Mouse (Mus musculus) retina, postnatal 1 day (tissue): ENCODE results near the gene Abcc10.

Experiments used
- DNase-seq: peaks from one replicate; pipeline ENCODE4 v3.0.0-alpha.2; 2012

The Abcc10 gene

DNA sequence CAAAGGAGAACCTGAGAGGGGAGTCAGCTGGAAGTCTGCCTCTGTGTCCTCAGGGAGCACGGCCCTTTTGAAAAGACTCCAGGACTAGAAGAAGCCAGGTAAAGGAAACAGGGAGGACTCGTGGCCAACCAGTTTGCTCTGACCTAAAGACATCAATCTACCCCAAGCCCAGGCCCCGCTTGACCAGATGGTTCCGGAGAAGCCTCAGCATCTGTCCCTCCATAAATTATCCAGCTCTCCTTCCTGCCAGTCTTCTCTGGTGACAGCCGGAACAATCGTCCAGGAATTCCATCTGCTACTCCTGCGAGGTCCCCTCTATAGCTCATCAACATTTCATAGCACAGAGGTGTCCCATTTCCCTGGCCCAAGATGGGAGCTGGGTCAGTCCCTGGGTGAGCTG lies 43.5 kb downstream of the Abcc10 start:
- no peak for DNase-seq

DNA sequence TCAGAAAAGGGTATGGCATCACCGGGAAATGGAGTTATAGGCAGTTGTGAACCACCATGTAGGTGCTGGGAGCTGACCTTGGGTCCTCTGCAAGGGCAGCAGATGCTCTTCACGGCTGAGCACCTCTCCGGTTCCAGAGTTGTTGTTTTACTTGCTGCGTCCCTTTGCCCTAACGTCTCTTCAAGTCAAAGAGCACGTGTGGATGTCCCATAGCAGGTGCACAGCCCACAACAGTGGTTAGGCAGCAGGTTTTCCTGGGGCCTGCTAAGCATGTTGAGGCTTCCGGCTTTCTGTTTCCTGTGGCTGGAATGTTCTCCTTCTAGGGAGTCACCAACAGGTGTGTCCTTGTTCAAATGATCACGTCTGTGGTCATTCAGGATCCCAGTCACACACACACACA lies 44.2 kb downstream of the Abcc10 start:
- no peak for DNase-seq

DNA sequence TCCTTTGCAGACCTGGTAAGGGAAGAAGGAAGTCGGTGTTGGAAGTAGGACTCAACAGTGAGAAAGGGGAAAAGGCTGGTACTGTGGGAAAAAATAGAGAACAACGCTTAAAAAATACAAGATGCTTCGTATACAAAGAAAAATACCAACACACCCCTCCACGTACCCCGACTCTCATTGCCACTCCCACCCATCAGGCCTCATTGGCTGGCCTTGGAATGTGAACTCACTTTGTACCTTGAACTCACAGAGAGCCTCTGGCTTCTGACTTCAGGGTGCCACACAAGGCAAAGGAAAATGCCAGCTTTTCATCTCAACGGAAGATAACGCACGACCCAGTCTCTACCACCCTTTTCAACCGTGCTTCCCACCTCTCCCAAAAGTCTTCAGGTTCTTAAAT lies 45.0 kb downstream of the Abcc10 start:
- DNase-seq = no peak

DNA sequence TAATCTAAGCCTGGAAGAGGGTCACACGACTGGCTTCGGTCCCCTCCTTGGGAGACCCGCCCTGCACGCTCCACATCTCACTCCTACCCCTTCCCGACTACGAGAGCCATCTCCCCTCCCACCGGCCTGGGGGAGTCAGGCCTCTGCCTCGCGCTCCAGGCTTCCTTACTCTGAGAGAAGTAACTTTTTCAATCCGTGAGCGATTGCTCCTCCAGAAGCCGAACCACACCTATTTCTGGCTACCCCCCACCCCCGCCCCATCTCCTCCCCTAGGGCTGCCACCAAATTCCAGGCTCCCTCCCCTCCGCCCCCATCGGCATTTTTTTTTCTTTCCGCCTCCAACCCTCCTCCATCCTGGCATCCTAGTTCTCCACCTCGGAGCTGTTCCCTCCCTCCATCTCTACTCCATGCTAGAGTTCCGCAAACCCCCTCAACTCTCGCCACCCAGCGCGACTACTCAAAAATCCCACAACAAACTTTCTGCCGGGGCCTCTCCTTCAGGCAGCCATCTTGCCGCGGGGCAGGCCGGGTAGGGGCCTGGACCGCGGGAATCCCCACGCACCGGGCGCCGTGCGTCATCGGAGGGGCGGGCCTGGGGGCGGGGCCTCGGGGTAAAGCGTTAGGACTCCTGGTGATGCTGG lies 45.5 kb downstream of the Abcc10 start, which contains the start of gene Tjap1:
Tjap1 (minus strand) TSS at position 544 of the 641 bp plus-strand sequence.
- peak; percentile 93 for DNase-seq

DNA sequence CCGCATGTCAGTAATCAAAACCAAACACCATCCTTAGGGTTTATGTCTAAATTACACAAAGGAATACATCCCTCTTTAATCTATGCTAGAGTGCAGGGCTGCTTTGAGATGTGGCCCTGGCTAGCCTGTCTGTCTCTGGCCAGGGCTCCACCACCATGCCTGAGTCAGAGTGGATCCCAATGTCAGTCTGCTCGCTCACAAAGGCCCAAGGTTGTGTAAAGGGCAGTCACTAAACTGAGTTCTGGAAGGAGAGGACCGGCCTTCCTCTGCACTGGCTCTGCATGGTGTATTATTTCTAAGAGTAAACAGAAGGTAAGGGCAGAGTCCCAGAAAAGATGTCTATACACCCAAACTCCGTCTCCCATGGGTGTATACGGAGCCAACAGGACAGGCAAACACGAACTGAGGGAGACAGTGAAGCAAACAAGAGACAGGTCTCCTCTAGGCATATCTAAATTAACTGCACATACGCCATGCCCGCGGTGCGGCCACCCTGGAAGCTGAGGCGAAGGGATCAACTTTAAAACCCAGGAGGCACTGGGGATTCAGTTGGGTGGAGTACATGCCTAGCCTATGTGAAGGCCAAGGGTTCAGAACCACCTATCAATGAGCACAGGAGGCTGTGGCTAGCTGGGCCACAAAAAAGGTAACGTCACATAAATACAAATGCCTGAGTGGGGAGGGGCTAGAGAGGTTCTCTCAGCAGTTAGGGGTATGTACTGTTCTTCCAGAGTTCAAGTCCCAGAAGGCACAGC lies 50.0 kb downstream of the Abcc10 start:
- DNase-seq = no peak

DNA sequence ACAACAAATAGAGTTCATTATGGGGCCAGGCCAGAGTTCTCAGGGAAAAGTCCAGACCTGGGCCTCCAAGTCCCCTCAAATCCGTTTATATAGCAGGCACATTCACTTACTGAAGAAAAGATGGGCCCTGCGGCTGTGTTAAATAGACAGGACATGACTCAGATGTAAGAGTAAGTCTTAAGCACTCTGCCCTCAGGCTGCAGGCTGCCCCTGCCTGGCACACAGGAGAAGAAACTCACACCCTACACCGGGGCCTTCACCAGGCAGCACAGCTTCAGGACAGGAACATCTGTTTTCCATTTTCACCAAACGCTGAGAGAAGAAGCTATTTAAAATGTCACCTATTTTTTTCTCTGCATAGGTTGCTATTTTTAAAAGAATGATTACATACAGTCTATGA lies 50.6 kb downstream of the Abcc10 start:
- no peak for DNase-seq

DNA sequence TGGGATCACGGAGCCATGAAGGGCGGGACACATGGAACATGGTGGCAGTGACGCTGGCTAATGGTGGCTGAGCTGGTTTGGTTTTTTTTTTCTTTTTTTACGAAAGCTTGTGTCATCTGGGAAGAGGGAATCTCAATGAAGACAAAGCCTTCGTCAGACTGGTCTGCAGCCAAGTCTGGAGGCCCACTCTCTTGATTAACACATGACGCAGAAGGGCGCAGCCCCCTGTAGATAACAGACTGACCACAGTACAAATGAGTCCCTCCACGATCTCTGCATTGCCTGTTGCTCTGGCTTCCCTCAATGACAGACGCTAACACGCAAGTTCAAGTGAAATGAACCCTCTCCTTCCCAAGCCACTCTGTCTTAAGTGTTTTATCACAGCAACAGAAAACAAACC lies 52.6 kb downstream of the Abcc10 start:
- DNase-seq = no peak

DNA sequence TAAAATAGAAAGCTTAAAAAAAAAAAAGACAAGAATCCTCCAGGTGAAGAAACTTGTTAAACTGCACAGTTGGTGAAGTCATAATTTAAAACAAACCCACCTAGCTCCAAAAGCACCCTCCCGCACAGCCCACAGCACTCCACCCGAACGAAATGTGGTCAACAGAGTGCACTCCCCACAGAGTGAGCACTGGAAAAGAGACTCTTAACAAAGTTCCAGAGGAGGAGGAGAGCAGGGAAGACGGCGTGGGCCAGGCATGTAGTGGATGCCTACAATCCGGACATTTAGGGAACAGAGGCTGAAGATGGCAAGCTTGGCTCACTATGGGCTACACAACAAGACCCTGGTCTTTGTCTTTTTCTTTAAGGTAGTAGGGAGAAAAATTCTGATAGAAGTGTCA lies 53.1 kb downstream of the Abcc10 start:
- DNase-seq = no peak

DNA sequence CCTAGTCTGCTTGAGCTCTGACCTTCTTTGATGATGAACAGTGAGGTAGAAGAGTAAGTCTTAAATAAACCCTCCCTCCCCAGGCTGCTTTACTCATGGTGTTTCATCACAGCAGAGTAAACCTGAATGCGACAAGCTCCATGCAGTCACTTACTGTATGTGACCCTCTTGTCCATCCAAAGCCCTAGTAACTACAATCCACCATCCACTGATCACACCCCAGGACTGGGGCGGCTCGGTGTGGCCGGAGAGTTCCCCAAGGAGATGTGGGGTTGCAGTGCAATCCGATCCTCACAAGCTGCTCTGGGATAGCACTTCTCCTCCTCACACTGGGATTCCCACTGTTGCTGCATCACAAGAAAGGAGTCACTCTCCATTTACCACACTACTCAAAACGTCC lies 53.7 kb downstream of the Abcc10 start:
- no peak for DNase-seq

DNA sequence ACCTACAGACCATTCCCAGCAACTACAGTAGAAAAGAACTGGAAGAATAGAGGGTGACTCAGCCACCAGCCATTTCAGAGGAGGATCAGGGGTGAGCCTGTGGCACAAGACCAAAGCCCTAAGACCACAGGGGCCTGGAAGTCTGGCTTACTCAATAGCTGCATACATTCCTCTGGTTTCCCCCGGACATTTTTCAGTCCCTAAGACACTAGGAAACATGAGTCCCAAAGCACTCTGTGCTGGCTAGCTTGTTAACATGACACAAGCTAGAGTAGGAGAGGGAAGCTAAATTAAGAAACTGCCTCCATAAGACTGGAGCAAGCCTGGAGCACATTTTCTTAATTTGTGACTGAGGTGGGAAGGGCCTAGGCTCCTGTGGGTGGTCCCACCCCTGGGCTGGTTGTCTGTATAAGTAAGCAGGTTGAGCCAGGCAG lies 54.3 kb downstream of the Abcc10 start:
- DNase-seq = no peak

DNA sequence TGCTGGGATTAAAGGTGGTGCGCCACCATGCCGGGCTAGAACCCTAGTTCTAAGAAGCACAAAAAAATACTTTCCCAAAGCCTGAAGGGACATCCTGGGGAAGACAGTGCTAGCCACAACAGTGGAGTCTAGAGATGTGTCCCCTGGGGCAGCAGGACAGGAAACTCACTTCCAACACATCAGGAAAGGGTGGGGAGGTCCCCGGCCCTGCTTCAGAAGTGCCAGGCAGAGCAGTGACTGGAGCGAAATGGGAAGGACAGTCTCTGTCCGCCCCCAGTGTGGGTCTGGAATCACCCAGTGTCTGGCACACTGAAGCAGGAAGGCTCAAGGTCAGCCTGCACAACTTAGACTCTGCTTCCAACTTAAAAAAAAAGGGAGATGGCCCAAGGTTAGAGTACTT lies 55.5 kb downstream of the Abcc10 start:
- no peak for DNase-seq

DNA sequence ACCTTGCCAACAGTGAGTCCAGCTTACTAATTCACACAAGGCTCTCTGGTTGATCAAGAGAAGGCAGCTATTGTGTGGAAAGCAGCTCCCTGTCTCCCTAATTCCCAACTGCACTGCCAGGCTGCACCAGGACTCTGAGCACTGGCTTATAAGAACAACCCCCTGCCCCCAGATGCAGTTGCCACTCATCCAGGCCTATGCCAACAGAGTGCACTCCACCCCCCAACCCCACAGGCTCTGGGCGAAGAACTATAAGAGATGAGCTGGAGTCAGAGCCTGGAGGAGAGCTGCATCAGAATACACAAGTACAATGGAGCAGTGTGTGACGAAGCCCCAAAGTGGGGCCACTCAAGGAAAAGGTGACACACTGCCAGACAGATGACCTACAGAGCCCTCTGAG lies 56.1 kb downstream of the Abcc10 start:
- no peak for DNase-seq

DNA sequence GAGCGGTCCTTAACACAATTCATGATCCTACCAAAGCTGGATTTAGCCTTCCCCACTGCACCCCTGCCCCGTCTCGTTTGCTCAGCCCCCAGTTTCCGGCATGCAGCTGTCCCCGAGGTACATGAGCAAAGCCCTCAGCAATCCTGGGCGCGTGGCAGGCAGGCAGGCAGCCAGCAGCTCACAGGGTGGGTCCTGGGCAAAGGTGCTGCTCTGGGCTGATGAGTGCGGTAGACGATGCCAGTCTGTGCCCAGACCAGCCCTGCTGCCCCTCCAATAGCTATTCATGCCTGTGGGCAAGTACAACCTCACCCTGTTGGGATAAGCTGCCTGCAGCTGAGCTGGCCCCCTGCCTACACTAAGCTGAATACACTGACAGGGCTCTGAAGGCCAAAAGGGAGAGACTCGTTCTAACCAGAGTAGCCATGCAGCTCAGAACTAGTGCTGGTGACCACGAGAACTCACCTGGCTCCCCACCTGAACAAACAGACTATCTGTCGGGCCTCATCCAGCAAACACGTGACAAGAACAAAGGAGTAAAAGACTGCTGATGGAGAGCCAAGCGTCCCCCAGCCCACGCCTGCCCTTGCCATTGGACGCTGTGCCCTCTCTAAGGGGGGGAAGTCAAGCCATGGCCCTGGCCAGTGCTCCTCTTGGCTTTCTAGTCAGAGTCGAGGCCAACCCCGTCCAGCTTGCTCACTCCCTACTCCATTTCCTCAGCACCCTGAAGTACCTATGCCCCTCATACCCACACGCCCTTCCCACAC lies 58.2 kb downstream of the Abcc10 start:
- no peak for DNase-seq

DNA sequence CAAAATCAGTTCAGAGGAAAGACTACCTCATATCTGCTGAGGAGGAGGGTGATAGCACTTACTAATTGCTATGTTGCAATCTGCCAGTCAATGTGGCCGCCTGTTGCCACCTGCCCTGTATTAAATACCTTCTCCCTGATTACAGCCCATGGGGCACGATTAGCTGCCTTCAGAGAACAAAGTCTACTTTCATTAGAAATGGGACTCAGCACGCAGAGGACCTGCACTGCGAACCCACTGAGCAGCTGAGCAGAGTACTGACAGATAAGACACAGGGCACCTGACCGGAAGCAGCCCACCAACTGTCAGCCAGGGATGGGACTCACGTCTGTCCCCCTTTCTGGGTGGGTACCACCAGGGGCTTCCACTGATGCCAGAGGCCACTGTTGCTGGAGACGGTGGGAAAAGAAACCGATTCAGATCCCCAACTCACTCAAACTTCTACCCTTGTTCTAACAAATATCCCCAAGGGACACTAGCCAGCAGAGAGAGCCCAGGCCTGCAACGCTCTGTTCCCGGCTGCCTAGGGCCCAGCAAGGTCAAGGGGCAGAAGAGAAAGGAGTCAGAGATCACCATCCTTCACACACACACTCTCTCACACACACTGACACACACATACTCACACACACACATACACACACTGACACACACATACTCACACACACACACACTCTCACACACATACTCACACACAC lies 60.0 kb downstream of the Abcc10 start:
- no peak for DNase-seq

DNA sequence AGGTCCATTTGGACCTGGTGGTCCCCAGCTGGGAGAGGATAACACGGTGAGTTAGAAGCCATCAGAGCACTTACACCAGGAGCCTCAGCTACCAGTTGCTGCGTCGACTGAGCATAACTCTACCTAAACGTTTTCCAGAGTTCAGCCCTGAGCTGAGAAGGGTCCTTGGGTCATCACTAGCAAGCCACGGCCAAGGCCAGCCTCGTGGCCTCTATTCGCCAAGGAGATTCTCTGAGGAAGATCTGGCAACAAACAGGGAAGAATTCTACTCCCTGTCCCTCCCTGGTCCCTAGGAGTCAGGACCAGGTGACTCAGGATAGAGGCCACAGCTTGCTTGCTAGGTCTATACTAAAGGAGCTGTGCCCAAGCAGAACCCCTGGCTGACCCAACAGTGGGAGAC lies 60.6 kb downstream of the Abcc10 start:
- DNase-seq = no peak

DNA sequence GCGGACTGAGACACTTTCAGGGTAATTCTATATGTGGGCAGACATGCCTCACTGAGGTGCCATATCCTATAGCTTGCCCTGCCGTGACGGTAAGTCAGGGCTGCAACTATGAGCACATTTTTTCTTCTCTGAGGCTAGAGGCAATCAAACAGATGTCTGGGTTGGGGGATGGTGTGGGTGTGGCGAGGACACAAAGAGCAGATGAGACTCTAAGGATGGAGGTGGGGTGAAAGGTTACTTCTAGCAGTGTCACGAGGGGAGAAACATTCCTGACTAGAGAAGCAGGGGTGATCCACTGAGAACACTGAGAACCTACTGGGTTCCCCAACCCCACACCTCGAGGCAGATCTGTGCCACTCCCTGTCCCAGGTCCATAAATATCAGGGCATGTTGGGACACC lies 61.2 kb downstream of the Abcc10 start:
- DNase-seq = no peak

DNA sequence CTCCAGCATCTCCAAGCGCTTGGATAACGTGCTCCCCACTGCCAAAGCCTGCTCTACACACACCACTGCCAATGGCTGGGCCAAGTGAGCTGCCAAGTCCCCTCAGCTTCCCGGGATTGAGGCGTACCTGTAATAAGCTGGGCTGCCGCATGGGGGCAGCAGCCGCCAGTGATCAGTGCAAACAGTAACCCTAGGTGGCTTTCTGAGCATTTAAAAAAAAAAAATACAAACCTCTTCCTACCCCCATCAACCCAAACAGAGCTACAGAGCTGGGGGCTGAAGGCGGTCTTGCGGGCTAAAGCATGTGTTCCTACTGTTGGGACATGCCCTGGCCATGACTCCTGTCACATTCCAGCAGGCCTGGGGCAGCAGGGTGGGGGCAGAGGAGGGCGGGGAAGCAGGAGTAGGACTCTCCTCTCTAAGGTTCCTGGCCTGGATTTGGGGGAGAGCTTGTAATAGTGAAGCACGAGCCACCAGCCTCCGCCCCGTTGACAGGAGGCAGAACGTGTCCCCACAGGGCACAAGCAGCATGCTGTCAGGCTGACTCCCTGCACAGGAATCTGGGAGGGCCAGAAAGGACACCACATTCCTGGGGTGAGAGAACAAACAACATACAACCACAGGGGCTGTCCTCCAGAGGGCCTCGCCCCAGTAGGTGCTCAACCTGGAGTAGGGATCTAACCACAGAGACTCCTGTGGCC lies 62.1 kb downstream of the Abcc10 start:
- DNase-seq = peak; percentile 82

DNA sequence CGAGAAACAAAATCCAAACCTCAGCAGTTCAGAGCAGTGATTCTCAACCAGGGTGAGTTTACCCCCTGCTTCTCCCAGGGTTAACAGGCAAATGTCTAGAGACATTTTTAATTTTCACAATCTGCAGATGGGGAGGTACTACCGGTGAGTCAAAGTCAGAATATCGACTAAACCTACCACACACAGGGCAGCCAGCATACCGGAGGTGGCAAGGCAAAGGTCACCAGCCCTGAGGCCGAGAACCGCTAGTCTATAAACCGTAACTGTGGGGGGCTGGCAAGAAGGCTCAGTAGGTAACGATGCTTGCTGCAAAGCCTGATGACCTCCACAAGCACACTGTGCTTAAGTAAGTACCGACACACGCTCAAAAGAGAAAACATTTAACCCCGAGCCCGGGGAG lies 62.6 kb downstream of the Abcc10 start:
- DNase-seq = no peak

DNA sequence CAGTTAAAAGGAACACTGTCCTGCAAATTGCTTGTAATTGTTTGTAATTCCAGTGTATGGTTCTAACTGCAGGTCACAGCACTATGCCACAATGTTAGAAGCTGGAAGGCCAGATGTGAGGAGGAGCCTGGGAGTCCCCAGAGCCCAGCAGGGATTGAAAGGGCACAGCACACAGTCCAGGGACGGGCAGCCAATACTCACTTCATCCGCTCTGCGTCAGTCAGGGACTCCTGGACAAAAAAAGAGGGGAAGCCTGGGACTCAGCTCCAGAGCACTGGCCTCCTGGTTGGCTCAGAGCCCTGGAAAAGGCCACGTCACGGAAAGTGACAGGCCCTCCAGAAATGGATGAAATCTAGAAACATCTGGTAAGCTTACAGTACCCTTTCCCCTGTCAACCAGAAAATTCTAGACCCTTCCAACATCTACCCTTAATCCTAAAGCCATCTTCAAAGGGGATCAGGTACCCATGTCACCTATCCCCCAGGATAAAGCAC lies 65.9 kb downstream of the Abcc10 start:
- DNase-seq = no peak

DNA sequence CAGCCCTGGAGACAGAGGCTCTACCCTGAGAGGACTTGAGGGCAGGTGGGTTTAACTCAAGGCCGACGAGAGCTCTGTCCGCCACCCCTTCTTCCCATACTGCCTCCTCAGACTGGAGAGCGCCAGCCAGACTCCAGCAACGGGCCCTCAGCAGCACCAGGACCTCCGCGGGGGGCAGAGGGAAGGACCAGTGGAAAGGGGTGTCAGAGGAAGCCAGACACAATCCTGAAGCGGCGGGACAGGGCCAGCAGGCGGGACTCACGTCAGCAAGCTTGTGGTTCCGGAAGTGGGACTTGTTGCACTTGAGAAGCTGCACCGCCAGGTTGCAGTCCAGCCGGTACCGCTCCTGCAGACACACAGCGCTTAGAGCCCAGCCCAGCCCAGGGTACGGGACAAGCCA lies 68.5 kb downstream of the Abcc10 start:
- no peak for DNase-seq

DNA sequence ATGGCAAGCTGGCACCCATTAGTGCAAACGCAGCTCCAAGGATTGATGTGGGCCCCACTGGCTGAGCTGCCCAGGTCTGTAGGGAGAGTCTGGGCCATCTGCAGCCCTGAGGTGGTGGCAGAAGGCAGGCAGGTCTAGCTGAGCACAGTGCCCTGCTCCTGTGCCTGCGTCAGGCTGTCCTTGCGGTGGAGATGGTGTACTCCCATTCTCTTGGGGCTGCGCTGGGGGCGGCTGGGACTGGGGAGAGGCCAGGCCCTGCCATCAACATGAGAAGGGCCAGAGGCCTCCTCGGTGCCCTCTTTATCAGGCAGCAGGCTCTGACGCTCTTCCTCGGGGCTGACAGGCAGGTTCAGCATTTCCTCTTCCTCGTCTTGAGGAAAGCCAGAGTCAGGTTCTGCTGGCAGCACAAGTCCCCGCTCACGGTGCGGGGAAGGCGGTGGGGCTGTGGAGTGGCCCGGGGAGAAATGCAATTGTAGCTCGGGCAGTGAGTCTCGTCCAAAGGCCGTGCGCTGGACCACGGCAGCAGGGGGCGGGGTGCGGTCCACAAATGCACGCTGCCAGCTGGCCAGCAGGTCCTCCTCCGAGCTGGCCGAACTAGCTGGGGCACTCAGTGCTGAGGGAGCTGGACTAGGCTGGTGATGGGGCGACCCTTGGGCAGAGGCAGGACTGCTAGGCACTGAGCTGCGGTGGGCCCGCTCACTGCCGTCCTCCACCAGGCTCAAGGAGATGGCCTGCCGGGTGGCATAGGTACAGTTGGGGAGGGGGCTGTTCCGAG lies 69.7 kb downstream of the Abcc10 start:
- DNase-seq = no peak

DNA sequence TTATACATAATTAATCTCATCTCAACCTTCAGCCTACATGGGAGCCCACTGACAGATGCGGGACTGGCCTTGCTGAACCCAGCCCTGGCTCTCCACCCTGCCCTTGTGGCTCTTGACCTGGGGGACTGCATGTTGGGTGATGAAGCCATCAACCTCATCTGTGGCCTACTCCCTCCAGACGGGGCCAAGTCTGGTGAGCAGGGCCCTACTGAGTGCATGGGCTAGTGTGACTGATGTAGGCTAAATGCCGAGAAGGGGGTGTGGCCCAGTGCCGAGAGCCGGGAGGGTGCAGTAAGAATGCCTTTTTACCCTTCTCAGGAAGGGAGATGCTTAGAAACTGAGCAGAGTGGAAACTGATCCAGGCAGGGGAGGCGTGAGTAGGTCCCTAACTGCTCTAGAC lies 73.0 kb downstream of the Abcc10 start:
- DNase-seq = no peak
